Mouse (Mus musculus) heart, postnatal 0 days (tissue): ENCODE data around the gene Trex1. TPM values are rescaled to one million over a fixed set of nuclear protein-coding genes. Genes with fewer than 3 reads are reported as not detected.

Experiments used
- ATAC-seq: fragments of 200-750 bp; cut with Nextera tagmentation; 2 replicates; pipeline ENCODE4 v1.8.0; 2017; ENCODE audit warnings: low read depth, moderate number of reproducible peaks, moderate library complexity; ENCODE audit not compliant: insufficient read depth
- DNase-seq: peaks from one replicate; pipeline ENCODE4 v3.0.0-alpha.2; 2016; ENCODE audit warnings: low spot score
- H3K27ac ChIP-seq: fragments of 300-500 bp; sonication (generic); 2 replicates; pipeline ENCODE4 v1.5.1; 2014; ENCODE audit warnings: low read depth, mild to moderate bottlenecking
- H3K27me3 ChIP-seq: fragments of 300-500 bp; sonication (generic); 2 replicates; pipeline ENCODE4 v1.6.1; 2014; ENCODE audit warnings: low read length, mixed read lengths; ENCODE audit not compliant: control insufficient read depth, insufficient read depth
- H3K36me3 ChIP-seq: fragments of 300-500 bp; sonication (generic); replicated peaks from 2 replicates; pipeline ENCODE4 v1.6.1; 2014; ENCODE audit warnings: low read length, mixed read lengths; ENCODE audit not compliant: control insufficient read depth, insufficient read depth
- H3K4me1 ChIP-seq: fragments of 300-500 bp; sonication (generic); 2 replicates; pipeline ENCODE4 v1.6.1; 2014; ENCODE audit warnings: antibody characterized with exemption; ENCODE audit not compliant: control insufficient read depth, insufficient read depth
- H3K4me2 ChIP-seq: fragments of 300-500 bp; sonication (generic); 2 replicates; pipeline ENCODE4 v1.6.1; 2014; ENCODE audit warnings: low read depth, mild to moderate bottlenecking, low read length, moderate library complexity
- H3K4me3 ChIP-seq: fragments of 300-500 bp; sonication (generic); 2 replicates; pipeline ENCODE4 v1.5.1; 2014; ENCODE audit warnings: low read depth, low read length
- H3K9ac ChIP-seq: fragments of 300-500 bp; sonication (generic); replicated peaks from 2 replicates; pipeline ENCODE4 v1.6.1; 2014; ENCODE audit warnings: low read depth, low read length, mixed read lengths
- H3K9me3 ChIP-seq: fragments of 300-500 bp; sonication (generic); replicated peaks from 2 replicates; pipeline ENCODE4 v1.6.1; 2016; ENCODE audit warnings: low read length; ENCODE audit not compliant: control insufficient read depth
- CTCF ChIP-seq: IDR thresholded peaks from 2 replicates; pipeline ENCODE4 v1.5.1; 2016; ENCODE audit warnings: antibody characterized with exemption, control low read depth, low read depth
- EP300 ChIP-seq: IDR thresholded peaks from 2 replicates; pipeline ENCODE4 v1.6.1; 2016; ENCODE audit warnings: antibody characterized with exemption, low read depth
- WGBS: fragments of 180-500 bp; shearing (Covaris S2); extraction: QIAGEN DNeasy Blood & Tissue Kit; methylation state at CpG from one replicate; pipeline ENCODE4 v1.1.7; 2014; 5-methylcytosine and 5-hydroxymethylcytosine counted together
- polyA plus RNA-seq: library from polyadenylated mRNA; unstranded; fragments of >200 nt; fragmentation: Nextera tagmentation; extraction: Ambion mirVana; gene quantifications from 2 replicates; pipeline ENCODE4 v1.2.1, GENCODE M21; 2015
- total RNA-seq: library from RNA; depleted of rRNA; stranded (reverse); fragments of >200 nt; gene quantifications from 2 replicates; pipeline ENCODE4 v1.2.3, GENCODE M21; 2014; ENCODE audit warnings: low replicate concordance; rRNA removed

Trex1 gene
- total RNA-seq, result 21.6 and 44.2 TPM in 2 replicates
- polyA plus RNA-seq, result 14.5 and 14.6 TPM in 2 replicates

GRCm38 (mm10) chr9:109059136-109059903 is at the start of gene Trex1:
Gene Trex1 (minus strand): TSS chr9:109059734.
- Histone ChIP-seq H3K27me3 (no peaks in the 10 kb centered on the region), H3K9ac (peak within 1 kb of the TSS; percentile 54), H3K27ac (peak within 1 kb of the TSS; percentile 84), H3K4me3 (peak within 1 kb of the TSS; percentile 39), H3K36me3 (peaks cover 51% of the 10 kb centered on the region), H3K4me1 (0 out of 2 replicates have a peak, but pooled peaks cover 16% of the 10 kb centered on the region), H3K9me3 (no peaks in the 10 kb centered on the region), H3K4me2 (peak within 1 kb of the TSS; percentile 59)
- peak; percentile 87 for DNase-seq
- TF ChIP-seq CTCF, result peak; percentile 97
- peak; percentile 60; the same call in 1 of the 2 replicates for TF ChIP-seq EP300
- WGBS, result 8% methylated on average over 15 of the region's 15 CpGs
- peak; percentile 88 for ATAC-seq

GRCm38 (mm10) chr9:109107341-109107740 is 47.8 kb upstream of the Trex1 start:
- H3K27me3 ChIP-seq, result no peaks in the 10 kb centered on the region
- no peak overlapping the region for H3K9ac ChIP-seq
- no peak for DNase-seq
- H3K27ac ChIP-seq, result no peak overlapping the region
- no peak overlapping the region for H3K4me2 ChIP-seq
- H3K36me3 ChIP-seq, result peaks cover 78% of the 10 kb centered on the region
- H3K9me3 ChIP-seq, result no peaks in the 10 kb centered on the region
- ATAC-seq, result no peak
- TF ChIP-seq CTCF, result no peak
- no peak for TF ChIP-seq EP300
- peaks cover 8% of the 10 kb centered on the region; the same call in 1 of the 2 replicates for H3K4me1 ChIP-seq
- no peak overlapping the region for H3K4me3 ChIP-seq
- WGBS, result 75% methylated on average over 5 of the region's 6 CpGs

- ATAC-seq, result no peak
- no peak overlapping the region for H3K9ac ChIP-seq
- peaks cover 64% of the 10 kb centered on the region for H3K36me3 ChIP-seq
- H3K4me2 ChIP-seq, result no peak overlapping the region
- DNase-seq, result no peak
- 90% methylated on average over 12 of the region's 12 CpGs for WGBS
- peaks cover 8% of the 10 kb centered on the region; the same call in 1 of the 2 replicates for H3K4me1 ChIP-seq
- H3K27me3 ChIP-seq, result no peaks in the 10 kb centered on the region
- no peaks in the 10 kb centered on the region for H3K9me3 ChIP-seq
- TF ChIP-seq EP300, result no peak
- TF ChIP-seq CTCF, result no peak
- no peak overlapping the region for H3K27ac ChIP-seq
- H3K4me3 ChIP-seq, result no peak overlapping the region
Measured at GRCm38 (mm10) chr9:109105648-109106047, 46.1 kb upstream of the Trex1 start.

GRCm38 (mm10) chr9:109105011-109105410 is 45.5 kb upstream of the Trex1 start:
- peaks cover 9% of the 10 kb centered on the region; the same call in 1 of the 2 replicates for H3K4me1 ChIP-seq
- peak; percentile 28 for DNase-seq
- H3K4me3 ChIP-seq, result no peak overlapping the region
- 44% methylated on average over 12 of the region's 12 CpGs for WGBS
- H3K4me2 ChIP-seq, result no peak overlapping the region
- H3K36me3 ChIP-seq, result peaks cover 64% of the 10 kb centered on the region
- H3K27me3 ChIP-seq, result no peaks in the 10 kb centered on the region
- H3K9ac ChIP-seq, result no peak overlapping the region
- no peak for TF ChIP-seq EP300
- H3K27ac ChIP-seq, result no peak overlapping the region
- peak; percentile 52 for ATAC-seq
- H3K9me3 ChIP-seq, result no peaks in the 10 kb centered on the region

GRCm38 (mm10) chr9:109104083-109104482 is 44.5 kb upstream of the Trex1 start:
- no peaks in the 10 kb centered on the region for H3K27me3 ChIP-seq
- no peak overlapping the region for H3K27ac ChIP-seq
- H3K4me2 ChIP-seq, result no peak overlapping the region
- ATAC-seq (no peak), DNase-seq (no peak)
- WGBS, result 89% methylated on average over 9 of the region's 9 CpGs
- H3K4me3 ChIP-seq, result no peak overlapping the region
- no peak for TF ChIP-seq EP300
- TF ChIP-seq CTCF, result no peak
- no peaks in the 10 kb centered on the region for H3K9me3 ChIP-seq
- no peak overlapping the region for H3K9ac ChIP-seq
- H3K36me3 ChIP-seq, result peaks cover 55% of the 10 kb centered on the region
- H3K4me1 ChIP-seq, result peaks cover 14% of the 10 kb centered on the region; the same call in 1 of the 2 replicates
